Mouse (Mus musculus) bone marrow, adult 2 months (tissue): ENCODE data around the gene Tuba3a.

Experiments
- CTCF ChIP-seq: fragments of 200-500 bp; IDR thresholded peaks from 2 replicates; pipeline ENCODE4 v1.5.1; 2011; ENCODE audit warnings: low read length, control low read depth; ENCODE audit not compliant: control insufficient read depth, insufficient read depth
- POLR2A ChIP-seq: fragments of 200-500 bp; IDR thresholded peaks from 2 replicates; pipeline ENCODE4 v1.6.1; 2011; ENCODE audit warnings: low read depth, mild to moderate bottlenecking, control low read depth, low read length, borderline replicate concordance; ENCODE audit not compliant: control insufficient read depth

GRCm38 (mm10) chr6:125322794-125323193 lies 37.0 kb upstream of the Tuba3a start:
- TF ChIP-seq POLR2A (no peak), CTCF (no peak)
